Mouse (Mus musculus) G1E (cell line): ENCODE measurements at regions not wholly inside any gene's neighbourhood (a gene's known extent, or its start where the extent isn't known, plus 50 kb on each side); places are given as distances from the start of the nearest gene placed in this dataset.

ENCODE experiments used
- ATAC-seq: 2 replicates; pipeline ENCODE4 v1.8.0; 2016; ENCODE audit warnings: mild to moderate bottlenecking; ENCODE audit not compliant: insufficient number of reproducible peaks, poor library complexity, low FRiP score, severe bottlenecking; ENCODE audit errors: extremely low read depth
- DNase-seq: peaks from one replicate; pipeline ENCODE4 v3.0.0; 2012; ENCODE audit warnings: low spot score
- H3K27me3 ChIP-seq: 2 replicates; pipeline ENCODE4 v1.6.1; 2012; ENCODE audit warnings: mild to moderate bottlenecking, low read length, inconsistent platforms; ENCODE audit not compliant: insufficient read depth
- H3K36me3 ChIP-seq: replicated peaks from 2 replicates; pipeline ENCODE3; 2012; ENCODE audit warnings: mild to moderate bottlenecking, inconsistent platforms
- H3K4me1 ChIP-seq: 2 replicates; pipeline ENCODE4 v1.6.1; 2012; ENCODE audit warnings: low read depth, low read length, inconsistent platforms, mixed read lengths; ENCODE audit not compliant: insufficient read depth
- H3K4me3 ChIP-seq: 2 replicates; pipeline ENCODE4 v1.5.1; 2012; ENCODE audit warnings: low read depth, mild to moderate bottlenecking, inconsistent platforms, low read length, moderate library complexity, mixed read lengths
- H3K9me3 ChIP-seq: replicated peaks from 2 replicates; pipeline ENCODE4 v1.6.1; 2012; ENCODE audit warnings: inconsistent platforms
- CTCF ChIP-seq: IDR thresholded peaks from 2 replicates; pipeline ENCODE4 v1.5.1; 2012; ENCODE audit warnings: low read depth, low read length, inconsistent platforms, mixed read lengths
- GATA1 ChIP-seq: IDR thresholded peaks from 2 replicates; pipeline ENCODE4 v1.6.1; 2012; ENCODE audit warnings: borderline replicate concordance, low read length, inconsistent platforms, mixed read lengths
- GATA2 ChIP-seq: IDR thresholded peaks from 2 replicates; pipeline ENCODE4 v1.6.1; 2012; ENCODE audit warnings: low read depth, low read length, inconsistent platforms, borderline replicate concordance
- POLR2AphosphoS5 ChIP-seq: IDR thresholded peaks from 2 replicates; pipeline ENCODE4 v1.6.1; 2012; ENCODE audit warnings: low read depth, low read length, inconsistent platforms; ENCODE audit not compliant: insufficient replicate concordance
- TAL1 ChIP-seq: conservative IDR thresholded peaks from 2 replicates; pipeline ENCODE4 v1.6.1; 2012; ENCODE audit warnings: low read depth, low read length, inconsistent platforms, mixed read lengths

DNA sequence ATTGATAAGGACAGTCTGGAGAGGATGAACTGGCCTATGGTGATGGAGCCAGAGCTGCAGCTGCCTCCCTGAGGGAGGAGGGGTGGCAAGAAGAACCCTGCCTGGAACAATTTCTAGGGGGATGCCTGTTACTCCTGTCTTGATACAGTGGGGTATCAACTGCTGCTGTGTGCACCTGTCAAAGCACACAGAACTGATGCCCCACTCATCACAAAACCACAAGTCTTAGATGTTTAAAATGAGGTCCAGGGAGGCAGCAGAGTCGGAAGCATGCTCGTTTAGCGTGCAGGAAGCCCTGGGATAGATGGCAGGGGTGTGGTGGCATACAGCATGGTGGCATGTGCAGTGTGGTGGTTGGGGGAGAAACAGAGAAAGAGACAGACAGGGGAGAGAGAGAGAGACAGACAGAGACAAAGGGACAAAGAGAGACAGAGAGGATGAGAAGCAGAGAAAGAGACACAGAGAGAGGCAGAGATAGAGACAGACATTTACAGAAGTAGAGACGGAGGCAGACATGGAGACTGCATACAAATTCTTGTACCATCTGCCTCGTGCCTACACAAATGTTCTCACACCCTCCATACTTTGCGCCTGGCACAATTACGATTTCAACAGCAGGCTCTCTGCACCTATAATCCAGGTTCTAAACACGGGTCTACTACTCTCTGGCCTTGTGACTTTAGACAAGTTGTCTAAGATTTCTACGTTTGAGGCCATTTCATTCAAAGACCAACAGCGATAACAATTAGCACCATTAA, 242.6 kb downstream of the Cbln4 start:
- Histone ChIP-seq H3K9me3 (peaks cover 69% of the 10 kb centered on the region), H3K36me3 (no peaks in the 10 kb centered on the region), H3K4me1 (no peaks in the 10 kb centered on the region), H3K4me3 (no peak overlapping the region), H3K27me3 (no peaks in the 10 kb centered on the region)
- ATAC-seq (no peak), DNase-seq (no peak)
- TF ChIP-seq GATA1 (no peak), GATA2 (no peak), TAL1 (no peak), POLR2AphosphoS5 (no peak), CTCF (no peak)

- no peaks in the 10 kb centered on the region for H3K27me3 ChIP-seq
- H3K4me1 ChIP-seq: no peaks in the 10 kb centered on the region
- peaks cover 69% of the 10 kb centered on the region for H3K9me3 ChIP-seq
- no peaks in the 10 kb centered on the region for H3K36me3 ChIP-seq
- no peak for DNase-seq
- no peak for TF ChIP-seq GATA2
- no peak for TF ChIP-seq GATA1
- no peak for TF ChIP-seq TAL1
- no peak for TF ChIP-seq CTCF
- no peak for TF ChIP-seq POLR2AphosphoS5
- H3K4me3 ChIP-seq: no peak overlapping the region
- no peak for ATAC-seq
These were observed 243.9 kb downstream of the Cbln4 start for GRCm38 (mm10) chr2:171799351-171799750.

GRCm38 (mm10) chr2:171790686-171791085, 252.6 kb downstream of the Cbln4 start:
- H3K9me3 ChIP-seq: peaks cover 66% of the 10 kb centered on the region
- TF ChIP-seq GATA2: no peak
- no peak for TF ChIP-seq GATA1
- TF ChIP-seq TAL1: no peak
- TF ChIP-seq POLR2AphosphoS5: no peak
- TF ChIP-seq CTCF: no peak
- H3K4me1 ChIP-seq: no peaks in the 10 kb centered on the region
- H3K36me3 ChIP-seq: no peaks in the 10 kb centered on the region
- no peaks in the 10 kb centered on the region for H3K27me3 ChIP-seq
- no peak for ATAC-seq
- no peak for DNase-seq
- H3K4me3 ChIP-seq: no peak overlapping the region

DNA sequence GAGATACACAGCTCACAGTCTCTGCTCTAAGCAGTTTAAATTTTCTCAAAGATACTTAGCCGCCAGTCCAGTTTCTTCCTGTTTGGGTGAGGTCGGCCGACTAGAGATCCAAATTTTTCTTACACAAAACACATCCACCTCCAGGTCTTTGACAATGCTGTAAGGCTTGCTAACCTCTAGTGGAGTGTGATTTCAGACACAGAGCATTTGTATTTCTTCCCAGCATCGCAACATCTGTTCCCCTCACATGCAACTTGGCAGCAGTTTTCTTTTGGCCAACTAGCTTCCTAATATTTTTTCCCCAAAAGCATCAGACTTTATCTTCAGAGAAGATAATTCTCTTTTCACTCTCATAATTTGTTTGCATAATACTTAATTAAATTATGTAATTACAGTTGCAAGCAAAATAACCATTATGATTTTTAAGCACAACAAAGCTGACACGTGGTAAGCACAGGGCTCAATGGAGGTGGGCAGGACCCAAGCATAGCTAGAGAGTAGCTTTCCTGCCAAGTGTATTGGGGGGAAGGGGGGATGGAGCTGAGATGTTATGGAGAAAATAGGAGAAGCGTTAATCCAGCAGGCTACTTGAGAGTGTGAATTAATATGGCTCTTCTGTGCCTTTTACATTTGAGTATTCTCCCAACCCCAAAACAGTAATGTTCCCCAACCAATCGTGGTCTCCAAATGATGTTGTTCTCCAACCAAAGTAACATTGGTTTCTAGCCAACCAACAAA, 276.9 kb downstream of the Cbln4 start:
- no peaks in the 10 kb centered on the region for H3K27me3 ChIP-seq
- no peak for TF ChIP-seq CTCF
- no peak for TF ChIP-seq POLR2AphosphoS5
- no peak for TF ChIP-seq GATA1
- no peak for TF ChIP-seq GATA2
- no peak for TF ChIP-seq TAL1
- no peak overlapping the region for H3K4me3 ChIP-seq
- peaks cover 55% of the 10 kb centered on the region for H3K9me3 ChIP-seq
- H3K4me1 ChIP-seq: no peaks in the 10 kb centered on the region
- H3K36me3 ChIP-seq: no peaks in the 10 kb centered on the region
- DNase-seq (no peak), ATAC-seq (no peak)

DNA sequence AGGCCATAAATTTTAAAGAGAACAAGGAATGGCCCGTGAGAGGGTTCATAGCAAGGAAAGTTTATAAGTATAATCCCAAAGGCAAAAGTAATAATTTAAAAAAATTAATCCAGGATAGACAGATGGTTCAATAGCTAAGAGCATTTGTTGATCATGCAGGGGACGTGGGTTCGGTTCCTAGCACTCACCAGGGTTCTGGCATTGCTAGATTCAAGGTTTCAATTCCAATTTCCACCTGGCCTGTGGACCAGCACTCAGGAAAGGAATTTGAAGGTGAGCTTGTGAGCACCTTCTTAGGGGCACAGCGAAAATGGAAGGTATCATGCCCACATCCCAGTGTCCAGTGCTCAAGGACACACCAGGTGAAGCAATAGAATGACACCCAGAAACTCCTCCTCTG, 278.2 kb downstream of the Cbln4 start:
- ATAC-seq (no peak), DNase-seq (no peak)
- Histone ChIP-seq H3K36me3 (no peaks in the 10 kb centered on the region), H3K27me3 (no peaks in the 10 kb centered on the region), H3K4me3 (no peak overlapping the region), H3K4me1 (no peaks in the 10 kb centered on the region), H3K9me3 (peaks cover 48% of the 10 kb centered on the region)
- TF ChIP-seq TAL1: no peak
- no peak for TF ChIP-seq CTCF

- Histone ChIP-seq H3K36me3 (no peaks in the 10 kb centered on the region), H3K9me3 (peaks cover 63% of the 10 kb centered on the region), H3K27me3 (no peaks in the 10 kb centered on the region), H3K4me3 (no peak overlapping the region), H3K4me1 (no peaks in the 10 kb centered on the region)
- no peak for TF ChIP-seq CTCF
- no peak for TF ChIP-seq POLR2AphosphoS5
- no peak for TF ChIP-seq GATA1
- TF ChIP-seq TAL1: no peak
- no peak for TF ChIP-seq GATA2
- no peak for ATAC-seq
- no peak for DNase-seq
These were observed 289.8 kb downstream of the Cbln4 start for GRCm38 (mm10) chr2:171753502-171753901.

DNA sequence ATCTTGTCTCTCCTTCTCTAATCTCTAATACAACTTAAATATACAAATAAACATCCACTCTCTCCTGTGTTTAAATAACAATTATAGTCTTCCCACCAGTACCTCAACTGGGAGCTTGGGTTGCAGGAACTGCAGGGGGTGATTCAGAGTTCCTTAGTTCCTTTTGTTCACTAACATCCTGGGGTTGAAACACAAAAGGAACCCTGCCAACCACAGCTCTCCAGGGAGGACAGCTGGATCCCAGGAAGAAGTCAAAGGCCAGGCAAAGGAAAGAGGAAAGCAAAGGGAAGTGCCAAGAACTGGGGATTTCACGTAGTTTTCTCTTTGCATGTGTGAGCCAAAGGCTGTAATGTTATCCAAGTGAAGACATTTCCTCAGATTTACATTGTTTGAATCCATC, 296.1 kb downstream of the Cbln4 start:
- no peak for ATAC-seq
- no peak for DNase-seq
- Histone ChIP-seq H3K27me3 (no peaks in the 10 kb centered on the region), H3K9me3 (peaks cover 57% of the 10 kb centered on the region), H3K36me3 (no peaks in the 10 kb centered on the region), H3K4me3 (no peak overlapping the region), H3K4me1 (no peaks in the 10 kb centered on the region)
- TF ChIP-seq GATA2 (no peak), CTCF (no peak), TAL1 (no peak), GATA1 (no peak), POLR2AphosphoS5 (no peak)
